Mouse (Mus musculus): ENCODE results near the gene Serpina3k. TPM values are rescaled to one million over a fixed set of nuclear protein-coding genes. Genes with fewer than 3 reads are reported as not detected.
"Not testable (repeated sequence)": the region's sequence is repeated elsewhere in the genome, so short reads cannot be mapped to it uniquely, and the experiment has no call there.

Serpina3k gene
- polyA plus RNA-seq, 1 experiment from 2014 or later: not detected

DNA sequence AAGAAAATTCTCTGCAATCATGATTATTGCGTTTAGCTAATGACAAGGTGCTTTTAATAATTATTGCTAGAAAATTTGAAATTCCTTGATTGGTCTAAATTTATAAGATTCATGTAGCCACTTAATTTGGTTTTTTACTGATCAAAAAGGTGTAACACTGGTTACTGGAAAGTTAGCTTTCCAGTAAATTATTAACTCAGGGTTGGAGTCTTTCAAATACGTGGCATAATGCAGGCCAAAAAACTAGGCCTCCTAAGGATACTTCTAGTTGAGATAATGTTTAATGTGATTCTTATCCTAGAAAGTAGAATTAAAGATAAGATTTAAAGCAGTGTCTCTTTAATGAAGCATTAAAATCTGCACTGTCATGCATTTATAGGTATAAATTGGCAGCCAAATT is 40.1 kb downstream of the Serpina3k start:
- not testable (repeated sequence) for H3K4me1 ChIP-seq (replicated peaks; ENCODE audit: control insufficient read depth, insufficient read depth, low read length); H3K4me2 ChIP-seq; H3K36me3 ChIP-seq (ENCODE audit: control insufficient read depth, insufficient read depth, low read length); H3K27me3 ChIP-seq (replicated peaks; ENCODE audit: control insufficient read depth, insufficient read depth, low read length); H3K9ac ChIP-seq (ENCODE audit: low read depth, low read length); H3K9me3 ChIP-seq (ENCODE audit: control insufficient read depth, low read length); ATAC-seq (replicated peaks; ENCODE audit: low FRiP score); H3K27ac ChIP-seq (ENCODE audit: low read depth, low read length); H3K4me3 ChIP-seq (ENCODE audit: low read depth, low read length); DNase-seq (ENCODE audit: low spot score)
- 70% methylated on average over 2 of the region's 2 CpGs for WGBS

DNA sequence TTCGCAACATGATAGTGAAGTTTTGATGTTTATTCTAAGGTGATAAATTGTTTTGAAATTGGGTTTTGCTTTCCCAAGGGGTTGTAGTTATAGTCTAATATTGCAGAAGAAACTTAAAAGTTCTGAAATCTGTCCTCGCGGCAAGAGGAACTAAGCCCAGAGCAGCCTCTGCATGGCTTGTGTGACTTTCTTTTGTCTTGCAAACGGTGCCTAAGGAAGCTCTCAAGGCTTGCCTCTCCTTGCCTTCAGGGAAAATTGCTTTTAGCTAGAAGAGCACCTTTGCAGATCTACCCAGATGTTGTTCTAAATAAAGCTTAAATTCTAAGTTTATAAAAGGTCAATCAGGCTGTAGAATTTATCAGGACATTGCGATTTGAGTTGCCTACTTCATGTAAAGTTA is 40.5 kb downstream of the Serpina3k start:
- H3K4me3 ChIP-seq (ENCODE audit: low read depth, low read length); H3K9me3 ChIP-seq (ENCODE audit: control insufficient read depth, low read length); ATAC-seq (replicated peaks; ENCODE audit: low FRiP score); H3K36me3 ChIP-seq (ENCODE audit: control insufficient read depth, insufficient read depth, low read length); H3K27me3 ChIP-seq (replicated peaks; ENCODE audit: control insufficient read depth, insufficient read depth, low read length); H3K4me2 ChIP-seq; H3K4me1 ChIP-seq (replicated peaks; ENCODE audit: control insufficient read depth, insufficient read depth, low read length); H3K9ac ChIP-seq (ENCODE audit: low read depth, low read length); H3K27ac ChIP-seq (ENCODE audit: low read depth, low read length); DNase-seq (ENCODE audit: low spot score): not testable (repeated sequence)
- WGBS: 60% methylated on average over 5 of the region's 5 CpGs

DNA sequence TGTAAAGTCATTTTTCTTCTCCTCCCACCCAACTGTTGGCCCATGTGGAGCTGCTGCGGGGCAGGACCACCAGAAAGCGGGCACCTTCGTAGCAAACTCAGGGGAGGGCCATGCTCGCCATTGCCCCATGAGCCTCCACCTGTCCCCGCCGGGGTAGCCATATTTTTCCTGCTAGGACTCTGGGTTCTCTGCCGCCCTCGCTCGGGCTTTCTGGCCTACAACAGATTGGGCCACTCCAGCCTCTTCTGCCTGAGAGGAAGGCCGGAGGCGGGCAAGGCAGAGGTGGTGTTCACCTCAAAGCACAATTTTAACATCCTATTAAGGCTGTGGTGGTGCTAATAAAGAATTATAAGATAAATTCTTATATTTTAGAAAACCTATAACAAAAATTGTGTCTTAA is 41.6 kb downstream of the Serpina3k start:
- 92% methylated on average over 11 of the region's 11 CpGs for WGBS
- no peak overlapping the region for H3K9ac ChIP-seq (ENCODE audit: low read depth, low read length)
- H3K27me3 ChIP-seq (replicated peaks; ENCODE audit: control insufficient read depth, insufficient read depth, low read length): no peaks in the 10 kb centered on the region
- DNase-seq (ENCODE audit: low spot score): no peak
- H3K9me3 ChIP-seq (ENCODE audit: control insufficient read depth, low read length): no peaks in the 10 kb centered on the region
- ATAC-seq (replicated peaks; ENCODE audit: low FRiP score): no peak
- H3K4me2 ChIP-seq: no peak overlapping the region
- H3K27ac ChIP-seq (ENCODE audit: low read depth, low read length): no peak overlapping the region
- H3K4me3 ChIP-seq (ENCODE audit: low read depth, low read length): no peak overlapping the region
- H3K36me3 ChIP-seq (ENCODE audit: control insufficient read depth, insufficient read depth, low read length): no peaks in the 10 kb centered on the region
- H3K4me1 ChIP-seq (replicated peaks; ENCODE audit: control insufficient read depth, insufficient read depth, low read length): no peaks in the 10 kb centered on the region

DNA sequence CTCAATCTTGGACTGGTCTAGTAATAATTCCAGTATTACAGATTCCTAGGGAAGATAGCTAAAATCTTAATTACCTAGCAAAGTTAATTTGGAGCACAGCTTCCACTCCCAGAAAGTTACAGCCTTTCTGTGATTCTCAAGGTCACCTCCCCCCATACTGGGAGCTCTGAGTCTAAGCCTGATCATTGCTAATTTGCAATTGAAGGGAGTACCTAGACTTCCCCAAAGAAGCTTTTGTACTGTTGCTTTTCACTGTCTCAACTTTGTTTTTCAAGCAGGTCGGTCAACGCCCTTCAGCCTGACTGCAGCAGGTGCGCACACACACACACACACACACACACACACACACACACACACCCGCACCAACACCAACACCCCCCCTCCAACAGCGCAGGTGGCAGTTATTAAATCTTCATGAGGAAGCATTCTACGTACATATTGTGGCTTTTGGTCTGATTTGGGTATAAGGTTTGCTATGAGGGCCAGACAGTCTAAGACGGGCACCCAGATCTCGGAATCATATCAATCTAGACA is 42.9 kb downstream of the Serpina3k start:
- H3K9me3 ChIP-seq (ENCODE audit: control insufficient read depth, low read length); DNase-seq (ENCODE audit: low spot score); H3K4me3 ChIP-seq (ENCODE audit: low read depth, low read length); H3K4me2 ChIP-seq; H3K27me3 ChIP-seq (replicated peaks; ENCODE audit: control insufficient read depth, insufficient read depth, low read length); ATAC-seq (replicated peaks; ENCODE audit: low FRiP score); H3K36me3 ChIP-seq (ENCODE audit: control insufficient read depth, insufficient read depth, low read length); H3K4me1 ChIP-seq (replicated peaks; ENCODE audit: control insufficient read depth, insufficient read depth, low read length); H3K9ac ChIP-seq (ENCODE audit: low read depth, low read length); H3K27ac ChIP-seq (ENCODE audit: low read depth, low read length): not testable (repeated sequence)
- WGBS: 89% methylated on average over 8 of the region's 8 CpGs

DNA sequence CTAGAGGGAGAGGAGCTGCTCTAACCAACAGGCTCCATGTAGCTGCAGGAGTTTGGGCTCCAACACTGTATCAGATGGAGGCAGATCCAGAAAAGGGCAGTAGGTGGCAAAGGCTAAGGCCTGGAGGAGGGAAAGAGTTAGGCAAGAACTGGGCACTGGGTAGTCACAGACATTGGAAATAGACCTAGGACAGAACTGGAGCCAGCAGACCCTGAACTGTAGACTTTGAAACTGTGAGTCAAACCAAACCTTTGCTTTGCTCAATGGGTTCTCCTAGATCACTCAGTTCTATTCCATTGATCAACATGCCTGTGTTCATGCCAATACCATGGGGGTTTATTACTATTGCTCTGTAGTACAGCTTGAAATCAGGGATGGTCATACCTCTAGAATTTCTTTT is 47.7 kb downstream of the Serpina3k start:
- not testable (repeated sequence) for H3K27ac ChIP-seq (ENCODE audit: low read depth, low read length); H3K27me3 ChIP-seq (replicated peaks; ENCODE audit: control insufficient read depth, insufficient read depth, low read length); ATAC-seq (replicated peaks; ENCODE audit: low FRiP score); DNase-seq (ENCODE audit: low spot score); H3K9me3 ChIP-seq (ENCODE audit: control insufficient read depth, low read length); H3K4me3 ChIP-seq (ENCODE audit: low read depth, low read length); H3K4me2 ChIP-seq; H3K9ac ChIP-seq (ENCODE audit: low read depth, low read length); H3K36me3 ChIP-seq (ENCODE audit: control insufficient read depth, insufficient read depth, low read length); H3K4me1 ChIP-seq (replicated peaks; ENCODE audit: control insufficient read depth, insufficient read depth, low read length)

- WGBS: 48% methylated on average over 2 of the region's 2 CpGs
Observed at GRCm38 (mm10) chr12:104386878-104387277, 48.6 kb downstream of the Serpina3k start.

GRCm38 (mm10) chr12:104388477-104388876 is 50.2 kb downstream of the Serpina3k start:
- DNase-seq (ENCODE audit: low spot score) (no peak), ATAC-seq (replicated peaks; ENCODE audit: low FRiP score) (no peak)
- Histone ChIP-seq H3K9ac (ENCODE audit: low read depth, low read length) (no peak overlapping the region), H3K27me3 (replicated peaks; ENCODE audit: control insufficient read depth, insufficient read depth, low read length) (no peaks in the 10 kb centered on the region), H3K9me3 (ENCODE audit: control insufficient read depth, low read length) (no peaks in the 10 kb centered on the region), H3K4me1 (replicated peaks; ENCODE audit: control insufficient read depth, insufficient read depth, low read length) (no peaks in the 10 kb centered on the region), H3K4me2 (no peak overlapping the region), H3K36me3 (ENCODE audit: control insufficient read depth, insufficient read depth, low read length) (no peaks in the 10 kb centered on the region), H3K4me3 (ENCODE audit: low read depth, low read length) (no peak overlapping the region), H3K27ac (ENCODE audit: low read depth, low read length) (no peak overlapping the region)

More at GRCm38 (mm10) chr12:104386878-104387277, 48.6 kb downstream of the Serpina3k start:
- ATAC-seq (replicated peaks; ENCODE audit: low FRiP score); DNase-seq (ENCODE audit: low spot score); H3K4me1 ChIP-seq (replicated peaks; ENCODE audit: control insufficient read depth, insufficient read depth, low read length); H3K4me3 ChIP-seq (ENCODE audit: low read depth, low read length); H3K27ac ChIP-seq (ENCODE audit: low read depth, low read length); H3K36me3 ChIP-seq (ENCODE audit: control insufficient read depth, insufficient read depth, low read length); H3K27me3 ChIP-seq (replicated peaks; ENCODE audit: control insufficient read depth, insufficient read depth, low read length); H3K4me2 ChIP-seq; H3K9me3 ChIP-seq (ENCODE audit: control insufficient read depth, low read length); H3K9ac ChIP-seq (ENCODE audit: low read depth, low read length): not testable (repeated sequence)

GRCm38 (mm10) chr12:104391057-104391456 is 52.8 kb downstream of the Serpina3k start:
- H3K27ac ChIP-seq (ENCODE audit: low read depth, low read length); H3K9me3 ChIP-seq (ENCODE audit: control insufficient read depth, low read length); H3K9ac ChIP-seq (ENCODE audit: low read depth, low read length); H3K27me3 ChIP-seq (replicated peaks; ENCODE audit: control insufficient read depth, insufficient read depth, low read length); H3K4me2 ChIP-seq; H3K36me3 ChIP-seq (ENCODE audit: control insufficient read depth, insufficient read depth, low read length); DNase-seq (ENCODE audit: low spot score); ATAC-seq (replicated peaks; ENCODE audit: low FRiP score); H3K4me1 ChIP-seq (replicated peaks; ENCODE audit: control insufficient read depth, insufficient read depth, low read length); H3K4me3 ChIP-seq (ENCODE audit: low read depth, low read length): not testable (repeated sequence)
- WGBS: 47% methylated on average over 2 of the region's 2 CpGs
